Mouse (Mus musculus): ENCODE results near the gene Upk3b. TPM values are rescaled to one million over a fixed set of nuclear protein-coding genes. Genes with fewer than 3 reads are reported as not detected.
"Not testable (repeated sequence)": the region's sequence is repeated elsewhere in the genome, so short reads cannot be mapped to it uniquely, and the experiment has no call there.

The Upk3b gene
- polyA plus RNA-seq, 1 experiment, result 0.11 TPM

GRCm38 (mm10) chr5:136054301-136055077 lies 16.2 kb downstream of the Upk3b start, which contains the start of gene Upk3bl:
TSS of gene Upk3bl (plus strand) at chr5:136054492.
- DNase-seq (ENCODE audit: low read depth), result no peak

DNA sequence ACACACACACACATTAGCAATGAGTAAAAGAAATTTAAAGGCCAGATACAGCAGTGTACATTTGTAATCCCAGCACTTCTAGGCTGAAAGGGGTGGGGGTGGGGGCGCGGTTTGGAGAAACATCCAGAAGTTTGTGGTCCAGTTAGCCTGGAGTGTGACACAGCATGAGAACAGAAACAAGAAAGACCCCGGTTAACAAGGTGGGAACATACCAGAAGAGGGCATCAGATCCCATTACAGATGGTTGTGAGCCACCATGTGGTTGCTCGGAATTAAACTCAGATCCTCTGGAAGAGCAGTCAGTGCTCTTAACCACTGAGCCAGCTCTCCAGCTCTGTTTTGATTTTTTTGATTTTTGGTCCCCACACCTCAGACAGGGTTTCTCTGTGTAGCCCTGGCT lies 17.8 kb downstream of the Upk3b start:
- TF ChIP-seq POLR2A (IDR thresholded peaks at IDR 0.05; ENCODE audit: borderline replicate concordance, extremely low read depth, insufficient read depth, insufficient read length, poor library complexity, severe bottlenecking), result no peak
- no peak for TF ChIP-seq CTCF (IDR thresholded peaks at IDR 0.05; ENCODE audit: borderline replicate concordance, extremely low read depth, insufficient read depth, insufficient read length)
- no peak for DNase-seq (ENCODE audit: low read depth)

More at GRCm38 (mm10) chr5:136054301-136055077, 16.2 kb downstream of the Upk3b start, which contains the start of gene Upk3bl:
- no peak for TF ChIP-seq CTCF (IDR thresholded peaks at IDR 0.05; ENCODE audit: borderline replicate concordance, extremely low read depth, insufficient read depth, insufficient read length)
- no peak for TF ChIP-seq POLR2A (IDR thresholded peaks at IDR 0.05; ENCODE audit: borderline replicate concordance, extremely low read depth, insufficient read depth, insufficient read length, poor library complexity, severe bottlenecking)

DNA sequence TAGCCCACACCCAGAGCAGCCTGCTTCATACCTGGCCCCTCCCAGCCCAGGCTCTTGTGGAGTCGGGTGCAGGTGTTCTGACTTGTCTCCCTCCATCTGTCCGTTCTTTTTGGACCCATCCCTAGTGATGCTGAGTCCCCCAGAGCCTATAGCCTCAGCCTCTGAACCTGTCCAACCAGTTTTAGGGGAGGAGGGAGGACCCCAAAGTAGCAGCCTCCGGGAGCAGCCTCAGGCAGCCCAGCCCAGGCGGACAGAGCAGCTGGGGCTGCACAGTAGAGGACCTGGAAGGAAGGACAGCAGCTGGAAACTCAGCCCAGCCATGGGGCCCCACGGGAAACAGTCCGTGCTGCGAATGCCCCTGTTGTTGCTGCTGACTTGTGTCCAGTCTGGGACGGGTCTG lies 18.8 kb downstream of the Upk3b start:
- TF ChIP-seq POLR2A (IDR thresholded peaks at IDR 0.05; ENCODE audit: borderline replicate concordance, extremely low read depth, insufficient read depth, insufficient read length, poor library complexity, severe bottlenecking), result no peak
- no peak for TF ChIP-seq CTCF (IDR thresholded peaks at IDR 0.05; ENCODE audit: borderline replicate concordance, extremely low read depth, insufficient read depth, insufficient read length)
- DNase-seq (ENCODE audit: low read depth), result no peak

GRCm38 (mm10) chr5:136061567-136061966 lies 23.3 kb downstream of the Upk3b start:
- DNase-seq (ENCODE audit: low read depth), result peak; percentile 73
- TF ChIP-seq CTCF (IDR thresholded peaks at IDR 0.05; ENCODE audit: borderline replicate concordance, extremely low read depth, insufficient read depth, insufficient read length) (peak; percentile 96), POLR2A (IDR thresholded peaks at IDR 0.05; ENCODE audit: borderline replicate concordance, extremely low read depth, insufficient read depth, insufficient read length, poor library complexity, severe bottlenecking) (no peak)

- TF ChIP-seq CTCF (IDR thresholded peaks at IDR 0.05; ENCODE audit: borderline replicate concordance, extremely low read depth, insufficient read depth, insufficient read length) (no peak), POLR2A (IDR thresholded peaks at IDR 0.05; ENCODE audit: borderline replicate concordance, extremely low read depth, insufficient read depth, insufficient read length, poor library complexity, severe bottlenecking) (no peak)
- no peak for DNase-seq (ENCODE audit: low read depth)
Observed at GRCm38 (mm10) chr5:136063920-136064319, 25.6 kb downstream of the Upk3b start.

DNA sequence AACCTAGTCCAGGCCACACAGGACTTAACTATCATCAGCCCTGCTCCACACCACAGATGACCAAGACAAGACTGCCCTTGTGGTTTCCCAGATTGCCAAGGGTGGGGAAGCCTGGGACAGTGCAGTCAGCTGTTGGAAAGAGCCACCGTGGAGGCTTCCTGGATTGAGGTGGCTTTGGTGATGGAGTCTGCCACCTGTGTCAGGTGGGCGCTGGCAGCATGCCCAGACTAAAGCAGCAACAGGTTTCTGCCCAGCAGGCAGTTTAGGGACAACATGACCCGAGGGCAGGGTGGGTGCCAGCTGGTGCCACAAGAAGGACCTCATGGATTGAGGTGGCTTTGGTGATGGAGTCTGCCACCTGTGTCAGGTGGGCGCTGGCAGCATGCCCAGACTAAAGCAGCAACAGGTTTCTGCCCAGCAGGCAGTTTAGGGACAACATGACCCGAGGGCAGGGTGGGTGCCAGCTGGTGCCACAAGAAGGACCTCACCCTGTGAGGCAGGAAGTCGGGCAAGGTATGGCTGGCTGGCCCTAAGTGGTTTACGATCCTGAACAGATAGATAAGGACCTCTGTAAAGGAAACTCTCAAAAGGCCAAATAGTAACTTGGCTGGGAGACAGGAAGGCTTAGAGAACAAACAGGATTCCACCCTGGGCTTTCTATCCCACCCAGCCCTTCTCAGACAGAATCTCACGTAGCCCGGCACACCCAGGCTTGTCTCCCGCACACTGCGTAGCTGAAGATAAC lies 28.3 kb downstream of the Upk3b start:
- not testable (repeated sequence) for DNase-seq (ENCODE audit: low read depth)

DNA sequence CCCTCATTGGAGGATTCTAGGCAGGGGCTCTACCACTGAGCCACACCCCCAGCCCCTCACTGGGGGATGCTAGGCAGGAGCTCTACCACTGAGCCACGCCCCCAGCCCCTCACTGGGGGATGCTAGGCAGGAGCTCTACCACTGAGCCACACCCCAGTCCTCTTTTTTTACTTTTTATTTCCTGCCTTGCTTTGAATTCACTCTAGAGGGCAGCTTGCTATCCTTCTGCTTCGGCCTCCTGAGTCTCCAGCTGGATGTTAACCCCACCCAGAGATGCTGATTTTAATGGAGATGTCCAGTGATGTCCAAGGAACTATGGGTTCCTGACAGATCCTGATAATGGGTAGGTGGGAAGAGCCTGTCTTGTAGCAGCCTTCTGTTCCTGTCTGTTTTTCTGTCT lies 31.1 kb downstream of the Upk3b start:
- DNase-seq (ENCODE audit: low read depth), result no peak
- TF ChIP-seq POLR2A (IDR thresholded peaks at IDR 0.05; ENCODE audit: borderline replicate concordance, extremely low read depth, insufficient read depth, insufficient read length, poor library complexity, severe bottlenecking) (no peak), CTCF (IDR thresholded peaks at IDR 0.05; ENCODE audit: borderline replicate concordance, extremely low read depth, insufficient read depth, insufficient read length) (no peak)

- TF ChIP-seq CTCF (IDR thresholded peaks at IDR 0.05; ENCODE audit: borderline replicate concordance, extremely low read depth, insufficient read depth, insufficient read length) (no peak), POLR2A (IDR thresholded peaks at IDR 0.05; ENCODE audit: borderline replicate concordance, extremely low read depth, insufficient read depth, insufficient read length, poor library complexity, severe bottlenecking) (no peak)
- DNase-seq (ENCODE audit: low read depth), result no peak
Observed at GRCm38 (mm10) chr5:136073051-136073450, 34.8 kb downstream of the Upk3b start.

DNA sequence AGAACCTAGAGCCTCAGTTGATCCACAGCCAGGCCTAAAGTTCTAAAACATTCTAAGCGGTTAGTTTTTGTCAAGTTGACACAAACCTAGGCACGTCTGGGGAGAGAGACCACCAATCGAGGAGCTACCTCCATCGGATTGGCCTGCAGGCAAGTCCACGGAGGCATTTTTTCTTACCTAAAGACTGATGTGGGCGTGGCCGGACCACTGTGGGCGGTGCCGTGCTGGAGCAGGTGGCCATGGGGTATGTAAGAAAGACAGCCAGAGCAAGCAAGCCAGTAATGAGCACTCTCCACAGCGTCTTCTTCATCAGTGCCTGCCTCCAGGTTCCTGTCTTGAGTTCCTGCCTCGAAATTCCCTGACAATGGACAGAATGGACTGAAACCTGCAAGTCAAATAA lies 35.2 kb downstream of the Upk3b start:
- TF ChIP-seq POLR2A (IDR thresholded peaks at IDR 0.05; ENCODE audit: borderline replicate concordance, extremely low read depth, insufficient read depth, insufficient read length, poor library complexity, severe bottlenecking) (no peak), CTCF (IDR thresholded peaks at IDR 0.05; ENCODE audit: borderline replicate concordance, extremely low read depth, insufficient read depth, insufficient read length) (no peak)
- DNase-seq (ENCODE audit: low read depth), result no peak

DNA sequence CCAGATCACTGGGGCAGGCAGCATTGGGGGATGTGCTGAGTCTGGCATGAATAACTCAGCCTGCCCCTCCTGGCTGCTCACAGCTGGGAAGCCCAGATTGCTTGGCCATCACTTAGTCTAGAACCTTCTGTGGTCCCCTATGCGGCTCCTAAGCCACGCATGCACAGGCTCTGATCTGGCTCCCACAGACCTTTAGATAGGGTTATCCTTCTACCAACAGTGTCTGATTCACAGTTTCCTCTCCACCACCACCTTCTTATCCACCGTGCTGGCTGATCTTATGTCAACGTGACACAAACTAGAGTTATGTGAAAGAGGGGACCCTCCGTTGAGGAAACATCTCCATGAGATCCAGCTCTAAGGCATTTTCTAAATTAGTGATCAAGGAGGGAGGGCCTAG lies 36.8 kb downstream of the Upk3b start:
- DNase-seq (ENCODE audit: low read depth), result no peak
- TF ChIP-seq CTCF (IDR thresholded peaks at IDR 0.05; ENCODE audit: borderline replicate concordance, extremely low read depth, insufficient read depth, insufficient read length) (no peak), POLR2A (IDR thresholded peaks at IDR 0.05; ENCODE audit: borderline replicate concordance, extremely low read depth, insufficient read depth, insufficient read length, poor library complexity, severe bottlenecking) (no peak)

DNA sequence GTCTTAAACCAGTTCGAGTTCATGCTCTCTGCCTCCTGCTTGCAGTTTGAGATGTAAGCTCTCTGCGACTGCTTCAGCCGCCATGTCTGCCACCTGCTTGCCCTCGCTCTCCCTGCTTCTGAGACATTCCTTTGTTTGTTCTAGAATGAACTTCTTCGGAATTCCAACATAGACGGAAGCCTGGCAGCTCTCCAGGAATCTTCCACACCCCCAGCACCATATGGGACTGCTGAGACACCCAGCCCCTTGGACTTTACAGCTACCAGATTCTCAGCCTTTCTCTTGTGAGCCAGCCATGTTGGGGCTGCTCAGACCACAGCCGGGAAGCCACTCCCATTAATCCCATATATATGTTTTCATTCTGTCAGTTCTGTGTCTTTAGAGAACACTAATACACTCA lies 38.0 kb downstream of the Upk3b start:
- DNase-seq (ENCODE audit: low read depth), result peak; percentile 61
- TF ChIP-seq POLR2A (IDR thresholded peaks at IDR 0.05; ENCODE audit: borderline replicate concordance, extremely low read depth, insufficient read depth, insufficient read length, poor library complexity, severe bottlenecking) (no peak), CTCF (IDR thresholded peaks at IDR 0.05; ENCODE audit: borderline replicate concordance, extremely low read depth, insufficient read depth, insufficient read length) (no peak)
